In the genomic region with DNA sequence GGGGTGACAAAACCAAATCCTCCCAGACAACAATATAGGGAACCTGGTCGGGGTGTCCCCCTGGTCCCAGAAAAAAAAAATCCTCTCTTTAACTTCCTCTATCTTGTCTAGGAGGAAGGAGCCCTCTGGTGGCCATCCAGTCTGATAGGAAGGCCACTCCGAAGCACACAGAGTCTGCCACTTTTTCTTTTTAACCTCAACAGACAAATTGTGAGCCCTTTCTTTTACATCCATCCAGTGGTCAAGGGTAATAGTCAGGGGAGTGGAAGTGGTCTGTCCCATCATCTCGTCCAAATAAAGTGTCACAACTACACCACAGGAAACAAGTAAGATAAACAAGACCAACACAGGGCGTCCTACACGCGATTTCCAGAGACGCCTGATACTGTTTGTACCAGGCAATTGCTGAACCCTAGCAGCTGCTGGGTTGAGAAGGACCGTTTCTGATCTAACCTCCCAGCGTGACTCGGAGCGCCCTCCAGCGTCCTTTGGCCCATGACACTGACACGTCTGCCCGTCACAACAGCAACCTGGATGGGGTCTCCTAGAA, we compare ENCODE assay signal across 9 mouse cellular contexts. TPM values are rescaled to one million over a fixed set of nuclear protein-coding genes. Genes with fewer than 3 reads are reported as not detected.
DNase-seq lines count a peak whose midpoint lies in the region; ATAC-seq and TF ChIP-seq lines count a peak whose summit lies in the region.
"Had no signal": no experiment of that assay in that cellular context is flagged by ENCODE, and none has a peak within 500 bp of the region (broad histone marks: within the 10 kb centered on the region; RNA-seq: fewer than 3 reads in every experiment).

No protein-coding gene starts in this region.

- intact Hi-C loops in gastrocnemius, postnatal 36 days (cut with DNase I), result no loop called here

- no peaks in the 10 kb centered on the region for H3K9me3 ChIP-seq in hindbrain, embryonic 14.5 days (ENCODE audit: control insufficient read depth, low read length)
- H3K9me3 ChIP-seq: limb, embryonic 12.5 days had no signal

- H3K4me2 ChIP-seq in hindbrain, embryonic 14.5 days (replicated peaks), result no peak overlapping the region
- H3K4me2 ChIP-seq: limb, embryonic 12.5 days had no signal

- H3K4me3 ChIP-seq in layer of hippocampus, adult 2 months, result no peak overlapping the region
- H3K4me3 ChIP-seq in cortical plate, adult 2 months (ENCODE audit: insufficient read depth, low read length), result no peak overlapping the region
- H3K4me3 ChIP-seq in hindbrain, embryonic 14.5 days (replicated peaks; ENCODE audit: low read length), result no peak overlapping the region
- H3K4me3 ChIP-seq: limb, embryonic 12.5 days had no signal

- no peak overlapping the region for H3K9ac ChIP-seq in hindbrain, embryonic 14.5 days
- H3K9ac ChIP-seq: limb, embryonic 12.5 days had no signal

- no peaks in the 10 kb centered on the region for H3K36me3 ChIP-seq in hindbrain, embryonic 14.5 days (replicated peaks; ENCODE audit: control insufficient read depth, insufficient read depth)
- H3K36me3 ChIP-seq: limb, embryonic 12.5 days had no signal

- WGBS in hindbrain, embryonic 14.5 days, result 88% methylated on average over 14 of the region's 14 CpGs

- no peak for ATAC-seq in hindbrain, embryonic 14.5 days (ENCODE audit: low FRiP score)

- DNase-seq in layer of hippocampus, adult 2 months (ENCODE audit: low spot score in 2 of 2), result no peak
- no peak for DNase-seq in layer of hippocampus, postnatal 25 days (ENCODE audit: extremely low spot score in 1 of 2, low spot score in 1 of 2)
- DNase-seq in MEL-GATA-1-ER (ENCODE audit: extremely low read depth, low read depth), result peak; percentile 74
- DNase-seq in lung, postnatal 25 days (ENCODE audit: low spot score), result peak; percentile 55
- DNase-seq in thymus, postnatal 25 days, result no peak
- no peak for DNase-seq in gastrocnemius, postnatal 36 days
- DNase-seq in hindbrain, embryonic 14.5 days (ENCODE audit: low spot score), result no peak

- no peak for TF ChIP-seq POLR2A in cortical plate, adult 2 months (IDR thresholded peaks at IDR 0.05; ENCODE audit: extremely low read depth, insufficient read depth, low read length)

- TF ChIP-seq CTCF in layer of hippocampus, adult 2 months (conservative IDR thresholded peaks at IDR 0.05), result peak; percentile 80
- peak; percentile 44; the same call in 1 of the 2 replicates for TF ChIP-seq CTCF in cortical plate, adult 2 months (IDR thresholded peaks at IDR 0.05; ENCODE audit: extremely low read depth, insufficient read depth, low read length)

- no peaks in the 10 kb centered on the region for H3K27me3 ChIP-seq in hindbrain, embryonic 14.5 days (ENCODE audit: control insufficient read depth, insufficient read depth, low read length)
- H3K27me3 ChIP-seq: limb, embryonic 12.5 days had no signal

- no peak overlapping the region for H3K27ac ChIP-seq in layer of hippocampus, adult 2 months
- no peak overlapping the region for H3K27ac ChIP-seq in cortical plate, adult 2 months (ENCODE audit: insufficient read depth, low read length)
- H3K27ac ChIP-seq in hindbrain, embryonic 14.5 days, result no peak overlapping the region
- H3K27ac ChIP-seq: limb, embryonic 12.5 days had no signal

- no peaks in the 10 kb centered on the region for H3K4me1 ChIP-seq in cortical plate, adult 2 months (ENCODE audit: control insufficient read depth, insufficient read depth, low read length)
- H3K4me1 ChIP-seq in hindbrain, embryonic 14.5 days (replicated peaks; ENCODE audit: control insufficient read depth, insufficient read depth, low read length), result no peaks in the 10 kb centered on the region
- H3K4me1 ChIP-seq: limb, embryonic 12.5 days had no signal

RNA-seq across cellular contexts. Expression of gene Gbgt1, which starts 1.4 kb away (rescaled TPM):
- 1 to 10 TPM; 1.8 to 2.2 TPM for total RNA-seq in layer of hippocampus, adult 2 months (2021)
- 1 to 10 TPM; 1.5 to 2.1 TPM for total RNA-seq in layer of hippocampus, postnatal 25 days (2021)
- polyA plus RNA-seq in cortical plate, adult 2 months (2012; rRNA removed), result 1.8 and 2.0 TPM in 2 replicates
- 1 to 10 TPM in 1 of 2 experiments, under 1 TPM in 1; 0.79 to 1.2 TPM for total RNA-seq in gastrocnemius, postnatal 36 days (2021)
- polyA plus RNA-seq in hindbrain, embryonic 14.5 days (2014; fragmentation: Nextera tagmentation; extraction: Ambion mirVana), result 1.3 and 1.7 TPM in 2 replicates

RNA-seq across cellular contexts. Expression of gene Gm10134, which starts 10.6 kb away (rescaled TPM):
- total RNA-seq in layer of hippocampus, adult 2 months (2021), result 1 to 10 TPM in 1 of 2 experiments, not detected in 1; 1.2 TPM
- total RNA-seq in layer of hippocampus, postnatal 25 days (2021), result 1 to 10 TPM in 1 of 2 experiments, not detected in 1; 2.0 TPM
- 0.79 TPM in 1 of 2 replicates, not detected in the other for polyA plus RNA-seq in cortical plate, adult 2 months (2012; rRNA removed)
- not detected for total RNA-seq in gastrocnemius, postnatal 36 days (2021)
- 0.90 and 2.9 TPM in 2 replicates for polyA plus RNA-seq in hindbrain, embryonic 14.5 days (2014; fragmentation: Nextera tagmentation; extraction: Ambion mirVana)

RNA-seq across cellular contexts. Expression of gene Ralgds, which starts 17.6 kb away (rescaled TPM):
- total RNA-seq in layer of hippocampus, adult 2 months (2021), result 100 to 1,000 TPM; 115 to 139 TPM
- total RNA-seq in layer of hippocampus, postnatal 25 days (2021), result 100 to 1,000 TPM; 115 to 132 TPM
- 107 and 112 TPM in 2 replicates for polyA plus RNA-seq in cortical plate, adult 2 months (2012; rRNA removed)
- 1 to 10 TPM; 8.5 to 9.4 TPM for total RNA-seq in gastrocnemius, postnatal 36 days (2021)
- 92.9 and 95.5 TPM in 2 replicates for polyA plus RNA-seq in hindbrain, embryonic 14.5 days (2014; fragmentation: Nextera tagmentation; extraction: Ambion mirVana)

RNA-seq across cellular contexts. Expression of gene Mrps2, which starts 27.4 kb away (rescaled TPM):
- 10 to 100 TPM; 35.8 to 39.4 TPM for total RNA-seq in layer of hippocampus, adult 2 months (2021)
- 10 to 100 TPM; 38.3 to 39.2 TPM for total RNA-seq in layer of hippocampus, postnatal 25 days (2021)
- polyA plus RNA-seq in cortical plate, adult 2 months (2012; rRNA removed), result 37.2 and 38.8 TPM in 2 replicates
- total RNA-seq in gastrocnemius, postnatal 36 days (2021), result 10 to 100 TPM; 21.4 to 24.8 TPM
- polyA plus RNA-seq in hindbrain, embryonic 14.5 days (2014; fragmentation: Nextera tagmentation; extraction: Ambion mirVana), result 49.3 and 51.8 TPM in 2 replicates

RNA-seq across cellular contexts. Expression of gene 1700007K13Rik, which starts 29.1 kb away (rescaled TPM):
- total RNA-seq in layer of hippocampus, adult 2 months (2021), result 1 to 10 TPM; 1.9 to 2.4 TPM
- 1 to 10 TPM; 2.8 to 3.8 TPM for total RNA-seq in layer of hippocampus, postnatal 25 days (2021)
- polyA plus RNA-seq in cortical plate, adult 2 months (2012; rRNA removed), result 2.7 and 4.4 TPM in 2 replicates
- not detected for total RNA-seq in gastrocnemius, postnatal 36 days (2021)
- polyA plus RNA-seq in hindbrain, embryonic 14.5 days (2014; fragmentation: Nextera tagmentation; extraction: Ambion mirVana), result 4.0 and 6.2 TPM in 2 replicates

Comparison
In these comparisons a context has a peak if more than half of its experiments do, and no peak if none do; other contexts are left out.
1. DNase-seq: peak in MEL-GATA-1-ER (single experiment) and lung, postnatal 25 days (single experiment); none in layer of hippocampus, adult 2 months (0 of 2), layer of hippocampus, postnatal 25 days (0 of 2), thymus, postnatal 25 days (single experiment), gastrocnemius, postnatal 36 days (0 of 2) and hindbrain, embryonic 14.5 days (single experiment).
2. RNA of gene Ralgds, which starts 17.6 kb away (total RNA-seq): 115 to 139 TPM in layer of hippocampus, adult 2 months and 115 to 132 TPM in layer of hippocampus, postnatal 25 days; 8.5 to 9.4 TPM in gastrocnemius, postnatal 36 days; every median in the first group is over 10 times any median in the second.